Mouse (Mus musculus) kidney, embryonic 16.5 days (tissue): Measurements from ENCODE around the gene Fat3. TPM values are rescaled to one million over a fixed set of nuclear protein-coding genes. Genes with fewer than 3 reads are reported as not detected.

ENCODE experiments used
- ATAC-seq: fragments of 200-750 bp; cut with Nextera tagmentation; 2 replicates; pipeline ENCODE4 v1.8.0; 2017; ENCODE audit warnings: moderate TSS enrichment; ENCODE audit not compliant: low FRiP score, low TSS enrichment
- H3K27ac ChIP-seq: fragments of 300-500 bp; sonication (generic); 2 replicates; pipeline ENCODE4 v1.5.1; 2014; ENCODE audit warnings: low read length
- H3K27me3 ChIP-seq: fragments of 300-500 bp; sonication (generic); 2 replicates; pipeline ENCODE4 v1.6.1; 2014; ENCODE audit warnings: low read length, control low read depth, mixed read lengths; ENCODE audit not compliant: insufficient read depth
- H3K36me3 ChIP-seq: fragments of 300-500 bp; sonication (generic); 2 replicates; pipeline ENCODE4 v1.6.1; 2014; ENCODE audit warnings: low read length, control low read depth, mixed read lengths; ENCODE audit not compliant: insufficient read depth
- H3K4me1 ChIP-seq: fragments of 300-500 bp; sonication (generic); 2 replicates; pipeline ENCODE4 v1.6.1; 2014; ENCODE audit warnings: low read length, control low read depth, mixed read lengths; ENCODE audit not compliant: insufficient read depth
- H3K4me2 ChIP-seq: fragments of 300-500 bp; sonication (generic); replicated peaks from 2 replicates; pipeline ENCODE4 v1.6.1; 2014; ENCODE audit warnings: low read depth, low read length
- H3K4me3 ChIP-seq: fragments of 300-500 bp; sonication (generic); 2 replicates; pipeline ENCODE4 v1.5.1; 2014; ENCODE audit warnings: mild to moderate bottlenecking, low read length
- H3K9ac ChIP-seq: fragments of 300-500 bp; sonication (generic); replicated peaks from 2 replicates; pipeline ENCODE4 v1.6.1; 2014; ENCODE audit warnings: low read length
- H3K9me3 ChIP-seq: fragments of 300-500 bp; sonication (generic); 2 replicates; pipeline ENCODE4 v1.6.1; 2016; ENCODE audit warnings: low read length, control low read depth
- WGBS: fragments of 180-500 bp; shearing (Covaris S2); extraction: QIAGEN DNeasy Blood & Tissue Kit; methylation state at CpG from one replicate; pipeline ENCODE4 v1.1.7; 2014; 5-methylcytosine and 5-hydroxymethylcytosine counted together
- polyA plus RNA-seq: library from polyadenylated mRNA; unstranded; fragments of >200 nt; fragmentation: Nextera tagmentation; extraction: Ambion mirVana; gene quantifications from 2 replicates; pipeline ENCODE4 v1.2.1, GENCODE M21; 2015

Gene Fat3
- polyA plus RNA-seq, 1 experiment from 2014 or later = 3.3 TPM

DNA sequence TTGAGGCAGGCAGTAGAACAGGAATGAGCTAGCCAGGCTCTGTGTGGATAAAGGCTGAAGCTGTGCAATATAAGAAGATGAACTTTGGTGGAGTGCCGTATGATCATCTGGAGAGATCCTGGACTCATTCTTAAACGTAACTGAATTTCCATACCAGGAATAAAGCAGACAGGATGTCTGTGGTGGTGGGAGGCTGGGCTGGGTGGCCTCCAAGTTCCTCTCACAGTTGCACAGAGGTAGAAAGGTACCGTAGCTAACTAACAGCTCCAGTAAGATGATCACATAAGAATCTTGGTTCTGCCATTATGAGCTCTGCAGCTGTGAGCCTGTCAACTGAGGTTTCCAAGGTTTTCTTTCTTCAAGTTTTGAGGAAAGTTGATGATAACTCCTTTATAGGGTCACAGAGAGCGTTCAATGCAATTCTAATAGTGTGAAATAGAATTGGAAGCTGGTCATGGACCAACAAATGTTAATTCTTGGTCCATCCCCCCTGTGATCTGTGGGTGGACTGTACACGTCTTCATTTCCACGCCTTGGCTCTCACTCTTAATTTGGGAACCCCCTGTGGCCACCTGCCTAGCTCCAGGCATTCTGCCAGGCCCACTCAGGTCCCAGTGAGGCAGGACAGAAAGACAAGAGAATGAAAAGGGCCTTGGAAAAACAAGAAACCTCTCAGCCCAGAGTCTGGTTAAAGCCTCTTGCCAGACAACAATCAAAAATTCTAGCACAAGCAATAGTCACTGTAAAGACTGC is 547.3 kb downstream of the Fat3 start:
- Histone ChIP-seq H3K9me3 (no peaks in the 10 kb centered on the region), H3K4me3 (no peak overlapping the region), H3K4me1 (peaks cover 9% of the 10 kb centered on the region; the same call in 1 of the 2 replicates), H3K36me3 (no peaks in the 10 kb centered on the region), H3K9ac (no peak overlapping the region), H3K27ac (no peak overlapping the region), H3K27me3 (no peaks in the 10 kb centered on the region), H3K4me2 (no peak overlapping the region)
- ATAC-seq = no peak
- 79% methylated on average over 6 of the region's 6 CpGs for WGBS

DNA sequence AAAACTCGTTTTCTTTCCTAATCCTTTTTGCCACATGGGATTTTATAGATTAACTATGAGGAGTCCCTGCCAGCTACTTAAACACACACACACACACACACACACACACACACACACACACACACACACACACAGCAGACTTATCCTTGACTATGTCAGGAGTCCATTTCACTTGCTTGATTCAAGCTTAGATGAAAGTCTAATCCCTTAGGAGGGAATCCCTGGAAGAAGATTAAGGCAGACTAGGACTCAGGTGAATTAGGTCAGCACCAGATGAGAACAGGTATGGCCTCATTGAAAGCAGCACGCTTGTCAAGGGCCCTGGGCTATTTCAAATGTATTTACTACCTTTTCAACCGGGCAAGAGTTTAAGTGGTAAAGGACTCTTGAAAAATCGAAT is 553.0 kb downstream of the Fat3 start:
- no peaks in the 10 kb centered on the region for H3K27me3 ChIP-seq
- no peak for ATAC-seq
- H3K4me2 ChIP-seq = no peak overlapping the region
- no peak overlapping the region for H3K4me3 ChIP-seq
- no peaks in the 10 kb centered on the region for H3K9me3 ChIP-seq
- no peak overlapping the region for H3K27ac ChIP-seq
- H3K36me3 ChIP-seq = no peaks in the 10 kb centered on the region
- no peak overlapping the region for H3K9ac ChIP-seq
- no peaks in the 10 kb centered on the region for H3K4me1 ChIP-seq
- 83% methylated on average over 4 of the region's 4 CpGs for WGBS

DNA sequence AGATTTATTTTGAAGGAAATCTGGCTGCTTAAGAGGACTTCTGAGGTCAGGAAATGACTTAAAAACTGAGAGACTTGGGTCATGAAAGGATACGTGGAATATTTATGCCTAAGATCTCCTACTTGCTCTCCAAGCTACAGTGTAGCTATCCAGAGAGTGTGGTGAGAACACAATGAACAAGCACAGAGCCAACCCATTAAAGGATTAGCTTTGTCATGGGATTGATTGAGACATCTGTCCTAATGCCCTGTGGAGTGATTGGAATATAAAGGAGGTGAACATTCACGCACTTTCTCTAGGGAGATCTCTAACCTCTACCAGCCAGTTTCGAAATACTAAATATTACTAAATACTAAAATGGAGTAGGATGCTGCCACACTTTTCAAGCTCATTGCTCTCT is 556.9 kb downstream of the Fat3 start:
- H3K4me2 ChIP-seq = no peak overlapping the region
- ATAC-seq = no peak
- H3K9me3 ChIP-seq = no peaks in the 10 kb centered on the region
- H3K27ac ChIP-seq = no peak overlapping the region
- no peaks in the 10 kb centered on the region for H3K27me3 ChIP-seq
- no peaks in the 10 kb centered on the region for H3K36me3 ChIP-seq
- H3K9ac ChIP-seq = no peak overlapping the region
- 80% methylated on average over 3 of the region's 3 CpGs for WGBS
- no peak overlapping the region for H3K4me3 ChIP-seq
- H3K4me1 ChIP-seq = peaks cover 5% of the 10 kb centered on the region; the same call in 1 of the 2 replicates

DNA sequence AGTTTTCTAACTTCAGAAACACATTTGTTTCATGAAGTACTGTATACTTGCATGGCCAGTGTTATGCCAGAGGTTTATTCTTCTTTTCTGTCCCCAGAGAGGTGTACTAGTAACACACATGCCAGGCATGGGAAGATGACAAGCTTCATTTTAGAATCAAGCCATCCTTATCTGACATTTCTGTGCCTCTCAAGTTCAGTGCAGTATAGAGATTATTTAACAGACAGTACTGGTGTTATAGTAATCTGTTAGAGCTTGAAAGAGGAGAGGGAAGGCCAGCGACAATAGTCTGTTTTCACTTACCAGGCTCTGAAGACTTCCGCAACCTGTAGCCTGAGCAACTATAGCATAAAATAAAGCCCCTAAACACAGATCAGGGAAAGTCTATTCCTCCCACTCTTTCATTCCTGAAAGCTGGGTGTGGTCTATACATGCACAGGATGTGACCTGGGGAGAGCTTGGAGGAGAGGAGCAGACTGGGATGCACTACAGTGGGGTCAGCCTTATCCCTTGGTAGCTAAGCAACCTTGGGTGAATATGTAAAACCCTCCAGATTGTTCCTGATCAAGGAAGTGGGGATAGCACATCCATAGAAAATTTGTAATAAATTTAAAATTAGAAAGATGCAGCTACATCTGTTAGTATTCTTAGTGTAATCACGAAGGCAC is 557.5 kb downstream of the Fat3 start:
- H3K27me3 ChIP-seq = no peaks in the 10 kb centered on the region
- no peak for ATAC-seq
- no peak overlapping the region for H3K9ac ChIP-seq
- H3K4me3 ChIP-seq = no peak overlapping the region
- H3K9me3 ChIP-seq = no peaks in the 10 kb centered on the region
- H3K4me1 ChIP-seq = peaks cover 5% of the 10 kb centered on the region; the same call in 1 of the 2 replicates
- WGBS = 74% methylated on average over 3 of the region's 3 CpGs
- no peak overlapping the region for H3K27ac ChIP-seq
- no peaks in the 10 kb centered on the region for H3K36me3 ChIP-seq
- no peak overlapping the region for H3K4me2 ChIP-seq

DNA sequence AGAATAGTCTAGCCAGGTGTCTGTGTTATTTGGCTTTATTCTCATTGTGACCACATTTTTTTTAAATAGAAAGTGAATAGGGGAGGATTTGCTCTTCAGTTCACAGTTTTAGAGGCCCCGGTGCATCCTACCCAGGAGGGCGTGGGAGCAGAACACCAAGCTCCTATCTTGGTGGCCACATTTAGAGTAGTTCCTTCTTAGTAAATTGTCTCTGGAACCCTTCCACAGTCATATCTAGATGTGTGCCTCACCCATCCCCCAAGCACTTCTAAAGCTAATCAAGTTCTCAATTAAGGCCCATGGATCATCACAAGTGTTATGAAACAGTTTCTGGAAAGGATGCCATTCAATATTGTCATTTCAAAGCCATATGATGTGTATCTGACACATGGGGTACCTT is 559.3 kb downstream of the Fat3 start:
- H3K4me3 ChIP-seq = no peak overlapping the region
- H3K9me3 ChIP-seq = no peaks in the 10 kb centered on the region
- no peak overlapping the region for H3K4me2 ChIP-seq
- no peaks in the 10 kb centered on the region for H3K27me3 ChIP-seq
- ATAC-seq = no peak
- H3K9ac ChIP-seq = no peak overlapping the region
- H3K36me3 ChIP-seq = peaks cover 4% of the 10 kb centered on the region; the same call in 1 of the 2 replicates
- WGBS = 87% methylated on average over 2 of the region's 2 CpGs
- H3K27ac ChIP-seq = no peak overlapping the region
- H3K4me1 ChIP-seq = peaks cover 5% of the 10 kb centered on the region; the same call in 1 of the 2 replicates

DNA sequence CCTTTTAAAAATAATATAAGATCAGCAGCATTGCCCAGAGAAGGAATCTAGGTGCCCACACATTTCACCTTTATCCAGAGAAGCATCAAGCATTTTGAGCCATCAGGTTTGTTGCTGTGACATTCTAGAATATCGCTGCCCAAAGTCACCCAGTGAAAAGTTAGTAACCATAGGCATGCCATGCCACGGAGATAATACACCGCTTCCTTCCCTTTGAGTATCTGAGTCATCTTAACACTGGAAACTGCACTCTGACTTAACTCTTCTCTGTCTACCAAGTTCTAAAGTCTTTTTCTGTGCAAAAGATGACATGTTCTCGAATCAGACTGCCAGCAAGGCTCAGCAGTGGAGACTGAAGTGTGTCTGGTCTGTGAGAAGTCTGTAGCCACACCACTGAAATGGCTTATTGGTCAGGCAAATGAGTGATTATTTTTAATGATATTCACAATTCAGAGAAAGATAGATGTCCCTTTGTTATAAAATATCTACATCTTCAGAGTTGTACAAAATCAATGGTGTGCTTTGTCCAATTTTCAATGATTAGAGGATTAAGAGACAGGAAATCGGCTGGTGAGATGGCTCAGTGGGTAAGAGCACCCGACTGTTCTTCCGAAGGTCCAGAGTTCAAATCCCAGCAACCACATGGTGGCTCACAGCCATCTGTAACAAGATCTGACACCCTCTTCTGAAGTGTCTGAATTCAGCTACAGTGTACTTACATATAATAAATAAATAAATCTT is 560.0 kb downstream of the Fat3 start:
- WGBS = 82% methylated on average over 7 of the region's 7 CpGs

DNA sequence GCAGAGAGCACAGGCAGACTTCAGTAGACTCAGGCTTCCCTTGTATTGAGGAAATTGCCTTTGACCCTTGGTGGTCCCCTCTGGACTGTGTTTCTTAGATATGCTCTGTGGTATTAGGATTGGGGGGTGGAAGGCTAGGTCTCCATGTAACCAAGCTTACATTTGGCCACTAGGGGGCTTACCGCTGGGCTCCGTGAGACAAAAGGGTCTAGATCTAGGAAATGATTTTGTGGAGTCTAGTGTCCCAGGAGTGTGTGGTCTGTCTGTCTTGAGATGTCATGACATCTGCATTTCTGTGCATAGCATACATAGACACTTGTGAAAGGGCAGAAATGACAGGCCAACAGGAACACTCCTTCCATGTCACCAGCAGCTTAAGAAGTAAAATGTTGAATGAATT is 561.5 kb downstream of the Fat3 start:
- no peak overlapping the region for H3K4me2 ChIP-seq
- H3K9ac ChIP-seq = no peak overlapping the region
- WGBS = 78% methylated on average over 2 of the region's 2 CpGs
- H3K36me3 ChIP-seq = peaks cover 4% of the 10 kb centered on the region; the same call in 1 of the 2 replicates
- no peak overlapping the region for H3K27ac ChIP-seq
- peaks cover 5% of the 10 kb centered on the region; the same call in 1 of the 2 replicates for H3K4me1 ChIP-seq
- no peak overlapping the region for H3K4me3 ChIP-seq
- no peaks in the 10 kb centered on the region for H3K9me3 ChIP-seq
- no peak for ATAC-seq
- no peaks in the 10 kb centered on the region for H3K27me3 ChIP-seq

More for the DNA sequence above, 560.0 kb downstream of the Fat3 start:
- Histone ChIP-seq H3K4me2 (no peak overlapping the region), H3K4me1 (peaks cover 5% of the 10 kb centered on the region; the same call in 1 of the 2 replicates), H3K4me3 (no peak overlapping the region), H3K27ac (no peak overlapping the region), H3K9me3 (no peaks in the 10 kb centered on the region), H3K27me3 (no peaks in the 10 kb centered on the region), H3K36me3 (peaks cover 4% of the 10 kb centered on the region; the same call in 1 of the 2 replicates), H3K9ac (no peak overlapping the region)
- no peak for ATAC-seq

DNA sequence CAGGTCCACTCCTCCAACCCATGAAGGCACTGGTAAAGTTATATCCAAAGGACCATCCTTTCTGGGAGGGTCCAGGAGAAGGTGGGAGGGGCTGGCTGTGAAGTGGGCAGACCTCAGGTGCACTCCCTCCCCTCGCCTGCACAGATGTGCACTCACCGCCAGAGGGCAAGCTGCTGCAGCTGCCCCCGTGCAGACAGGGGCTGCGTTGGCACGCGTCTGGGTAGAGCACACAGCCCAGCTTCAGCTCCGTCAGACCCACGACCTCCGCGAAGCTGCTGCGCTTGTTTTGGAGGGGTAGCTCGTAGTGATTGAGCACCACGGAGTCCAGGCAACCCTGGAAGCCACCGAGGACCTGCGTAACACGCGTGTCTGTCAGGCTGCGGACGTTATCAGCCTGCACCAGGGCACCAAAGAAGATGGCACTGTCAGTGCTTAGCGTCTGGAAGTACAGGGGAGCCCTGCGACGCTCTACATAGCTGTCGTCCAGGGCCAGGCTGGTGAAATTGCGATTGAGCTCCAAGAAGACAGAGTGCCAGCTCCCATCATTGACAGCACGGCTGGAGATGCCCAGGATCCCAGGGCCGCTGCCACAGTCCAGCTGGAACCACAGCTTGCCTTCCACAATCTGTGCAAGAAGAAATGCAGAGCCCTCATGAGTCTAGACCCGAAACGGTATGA is 563.1 kb downstream of the Fat3 start:
- no peak for ATAC-seq

DNA sequence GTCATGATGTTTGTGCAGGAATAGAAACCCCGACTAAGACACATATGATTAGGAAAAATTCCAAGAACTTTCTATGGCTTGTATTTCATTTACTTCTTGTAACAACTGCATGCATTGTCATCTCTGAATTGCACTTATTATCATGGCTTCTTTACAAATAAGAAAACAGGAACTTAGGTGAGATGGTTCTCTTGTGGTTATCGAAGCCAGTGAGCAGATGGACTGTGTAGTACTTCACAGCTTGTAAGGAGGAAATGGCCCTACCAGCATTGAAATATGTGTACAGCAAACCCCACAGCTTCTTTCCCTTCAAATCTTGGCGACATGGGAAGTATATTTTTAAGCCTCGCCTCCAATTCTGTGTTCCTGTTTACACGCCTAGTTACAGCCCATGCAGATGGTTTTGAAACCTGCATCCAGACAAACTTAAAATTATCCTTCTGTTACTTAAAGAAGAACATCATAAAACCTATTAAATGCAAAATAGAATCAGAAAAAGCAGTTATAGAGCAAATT is 570.1 kb downstream of the Fat3 start:
- no peaks in the 10 kb centered on the region for H3K36me3 ChIP-seq
- no peak overlapping the region for H3K27ac ChIP-seq
- WGBS = 86% methylated on average over 5 of the region's 5 CpGs
- H3K4me3 ChIP-seq = no peak overlapping the region
- H3K27me3 ChIP-seq = no peaks in the 10 kb centered on the region
- H3K4me1 ChIP-seq = no peaks in the 10 kb centered on the region
- no peak overlapping the region for H3K4me2 ChIP-seq
- H3K9ac ChIP-seq = no peak overlapping the region
- ATAC-seq = no peak
- no peaks in the 10 kb centered on the region for H3K9me3 ChIP-seq

More for the DNA sequence above, 563.1 kb downstream of the Fat3 start:
- no peak overlapping the region for H3K4me2 ChIP-seq
- WGBS = 82% methylated on average over 28 of the region's 28 CpGs
- no peak overlapping the region for H3K4me3 ChIP-seq
- no peak overlapping the region for H3K27ac ChIP-seq
- H3K4me1 ChIP-seq = peaks cover 5% of the 10 kb centered on the region; the same call in 1 of the 2 replicates
- no peaks in the 10 kb centered on the region for H3K9me3 ChIP-seq
- no peaks in the 10 kb centered on the region for H3K27me3 ChIP-seq
- H3K9ac ChIP-seq = no peak overlapping the region
- H3K36me3 ChIP-seq = peaks cover 4% of the 10 kb centered on the region; the same call in 1 of the 2 replicates
